Mouse (Mus musculus) testis, postnatal 10 days (tissue): ENCODE results near the gene Gas6.
A peak's percentile ranks its signal among the peaks of the same experiment; 100 is the strongest.

Experiments
- DNase-seq: peaks from one replicate; pipeline ENCODE4 v3.0.0; 2021; ENCODE audit warnings: low spot score

Gas6 gene

GRCm38 (mm10) chr8:13493858-13494631 lies at the start of gene Gas6:
TSS of gene Gas6 (minus strand) at chr8:13494490.
- peak; percentile 80 for DNase-seq

GRCm38 (mm10) chr8:13541526-13541925 lies 47.2 kb upstream of the Gas6 start:
- no peak for DNase-seq

- DNase-seq = no peak
These were observed 45.8 kb upstream of the Gas6 start for GRCm38 (mm10) chr8:13540122-13540521.

- DNase-seq = no peak
These were observed 44.5 kb upstream of the Gas6 start for GRCm38 (mm10) chr8:13538821-13539220.

GRCm38 (mm10) chr8:13537102-13537501 lies 42.8 kb upstream of the Gas6 start:
- no peak for DNase-seq

- DNase-seq = no peak
These were observed 38.8 kb upstream of the Gas6 start for GRCm38 (mm10) chr8:13533123-13533522.

- DNase-seq = no peak
These were observed 37.4 kb upstream of the Gas6 start for GRCm38 (mm10) chr8:13531602-13532171.

- peak; percentile 82 for DNase-seq
These were observed 36.7 kb upstream of the Gas6 start for GRCm38 (mm10) chr8:13530941-13531340.

- no peak for DNase-seq
These were observed 36.1 kb upstream of the Gas6 start for GRCm38 (mm10) chr8:13530401-13530800.

- DNase-seq = peak; percentile 86
These were observed 35.6 kb upstream of the Gas6 start for GRCm38 (mm10) chr8:13529891-13530316.

- no peak for DNase-seq
These were observed 34.9 kb upstream of the Gas6 start for GRCm38 (mm10) chr8:13529011-13529840.

GRCm38 (mm10) chr8:13521392-13521791 lies 27.1 kb upstream of the Gas6 start:
- DNase-seq = no peak

- no peak for DNase-seq
These were observed 26.1 kb upstream of the Gas6 start for GRCm38 (mm10) chr8:13520349-13520748.

GRCm38 (mm10) chr8:13519503-13519902 lies 25.2 kb upstream of the Gas6 start:
- DNase-seq = no peak

GRCm38 (mm10) chr8:13517284-13517781 lies 23.0 kb upstream of the Gas6 start:
- DNase-seq = no peak

- DNase-seq = no peak
These were observed 22.4 kb upstream of the Gas6 start for GRCm38 (mm10) chr8:13516728-13517127.

GRCm38 (mm10) chr8:13516011-13516442 lies 21.7 kb upstream of the Gas6 start:
- DNase-seq = peak; percentile 77

- DNase-seq = no peak
These were observed 19.5 kb upstream of the Gas6 start for GRCm38 (mm10) chr8:13513556-13514370.

- DNase-seq = no peak
These were observed 18.4 kb upstream of the Gas6 start for GRCm38 (mm10) chr8:13512677-13513076.

- DNase-seq = no peak
These were observed 17.7 kb upstream of the Gas6 start for GRCm38 (mm10) chr8:13512016-13512415.

- DNase-seq = no peak
These were observed 13.1 kb upstream of the Gas6 start for GRCm38 (mm10) chr8:13507284-13507937.
